Mouse (Mus musculus) spleen, postnatal 14 days (tissue): ENCODE data around the gene Sparc.

Source experiments
- DNase-seq, 2 experiments: peaks; one replicate each; pipeline ENCODE4 v3.0.0; 2021 to 2022; ENCODE audit warnings: low spot score in 2 of 2

The Sparc gene

DNA sequence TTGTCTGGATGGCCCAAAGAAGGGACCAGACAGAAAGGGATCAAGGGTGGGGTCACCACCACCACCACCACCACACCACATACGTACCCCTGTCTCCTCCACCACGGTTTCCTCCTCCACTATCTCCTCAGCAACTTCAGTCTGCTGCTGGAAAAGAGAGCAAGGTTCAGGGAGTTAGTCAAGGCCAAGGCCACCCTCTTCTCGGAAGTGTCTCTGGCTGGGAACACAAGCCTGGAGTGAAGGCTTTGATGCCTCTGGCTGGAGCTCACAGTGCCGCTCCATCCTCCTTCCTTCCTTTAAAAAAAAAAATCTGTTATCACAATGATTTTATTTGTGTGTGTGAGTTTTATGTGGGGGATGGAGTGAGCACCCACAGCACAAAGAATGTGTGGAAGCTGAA is 15.8 kb downstream of the Sparc start:
- no peak for DNase-seq

DNA sequence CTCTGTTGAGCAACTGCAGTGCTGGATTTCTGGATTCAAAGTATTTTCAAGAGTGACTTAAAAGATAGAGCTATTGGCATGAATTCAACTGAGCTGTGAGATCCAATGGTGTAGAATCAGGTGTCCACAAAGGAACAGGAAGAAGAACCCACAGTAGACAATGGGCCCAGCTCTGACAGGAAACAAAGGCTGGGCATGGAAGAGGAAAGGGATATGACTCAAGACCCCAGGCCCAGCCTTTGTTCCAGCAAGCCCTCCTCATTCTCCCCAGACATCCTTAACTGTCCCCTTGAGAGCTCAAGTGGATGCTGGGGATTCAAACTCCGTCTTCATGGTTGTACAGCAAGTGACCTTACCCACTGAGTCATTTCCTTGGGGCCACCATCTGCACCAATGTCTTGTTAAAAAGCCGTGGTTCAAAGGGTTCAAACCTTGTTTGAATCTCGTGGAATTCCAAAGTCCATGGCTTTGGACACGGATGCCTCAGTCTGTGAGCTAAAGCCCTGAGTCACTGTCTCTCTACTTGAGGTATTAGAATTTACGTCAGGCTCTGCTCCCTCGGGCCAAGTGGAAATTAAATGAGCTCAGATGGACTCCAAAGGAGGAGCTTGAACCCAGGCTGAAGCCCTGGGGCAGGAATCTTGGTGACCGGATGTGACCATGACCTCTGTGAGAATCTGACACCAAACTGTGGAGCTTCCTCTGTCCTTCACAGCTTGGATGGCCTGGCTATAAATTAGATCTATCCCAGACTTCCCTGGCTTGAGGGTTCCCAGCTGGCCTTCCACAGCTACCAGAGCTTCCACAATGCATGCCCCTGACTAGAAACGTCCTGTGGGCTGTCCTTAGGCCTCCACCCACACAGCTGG is 17.1 kb downstream of the Sparc start:
- DNase-seq: no peak

DNA sequence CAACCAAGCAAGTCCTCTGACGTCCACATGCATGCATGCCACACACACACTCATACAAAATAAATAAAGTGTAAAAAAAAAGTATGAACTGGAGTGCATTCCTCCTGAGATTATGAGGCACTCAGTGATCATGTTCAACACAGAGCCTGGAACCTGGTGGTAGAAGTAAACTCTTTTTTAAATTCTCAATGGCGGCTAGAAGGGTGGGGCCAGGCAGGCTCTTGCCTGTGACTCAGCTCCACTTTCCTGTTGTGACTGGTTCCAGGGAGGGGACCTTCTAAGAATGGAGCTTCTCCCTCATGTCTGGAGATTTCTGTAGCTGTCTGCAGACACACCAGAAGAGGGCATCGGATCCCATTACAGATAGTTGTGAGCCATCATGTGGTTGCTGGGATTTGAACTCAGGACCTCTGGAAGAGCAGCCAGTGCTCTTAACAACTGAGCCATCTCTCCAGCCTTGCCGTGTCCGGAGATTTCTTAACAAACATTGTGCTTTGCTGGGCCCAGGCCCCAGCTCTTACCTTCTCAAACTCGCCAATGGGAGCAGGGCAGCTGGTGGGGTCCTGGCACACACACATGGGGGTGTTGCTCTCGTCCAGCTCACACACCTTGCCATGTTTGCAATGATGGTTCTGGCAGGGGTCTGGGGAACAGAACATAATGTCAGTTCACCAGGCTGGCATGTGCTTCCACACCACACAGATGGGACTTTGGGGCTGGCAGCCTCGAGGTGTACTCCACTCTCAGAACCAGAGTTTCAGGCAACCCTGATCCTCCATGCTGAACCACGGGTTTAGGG is 18.1 kb downstream of the Sparc start:
- DNase-seq: no peak

DNA sequence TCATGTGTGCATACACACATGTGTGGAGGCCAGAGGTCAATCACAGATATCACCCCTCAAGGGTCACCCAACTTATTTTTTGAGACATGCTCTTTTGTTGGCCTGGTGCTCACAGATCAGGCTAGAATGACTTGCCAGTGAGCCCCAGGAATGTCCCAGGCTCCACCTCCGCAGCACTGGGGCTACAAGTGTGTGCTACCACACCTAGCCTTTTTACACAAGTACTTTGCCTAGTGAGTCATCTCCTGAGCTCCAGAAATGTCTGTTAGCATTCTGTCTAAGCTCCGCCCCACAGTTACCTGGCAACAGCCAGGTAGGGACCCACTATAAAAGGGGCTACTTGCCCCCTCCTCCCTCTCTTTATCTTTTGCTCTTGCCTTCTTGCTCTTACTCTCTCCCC is 22.1 kb downstream of the Sparc start:
- DNase-seq: no peak

DNA sequence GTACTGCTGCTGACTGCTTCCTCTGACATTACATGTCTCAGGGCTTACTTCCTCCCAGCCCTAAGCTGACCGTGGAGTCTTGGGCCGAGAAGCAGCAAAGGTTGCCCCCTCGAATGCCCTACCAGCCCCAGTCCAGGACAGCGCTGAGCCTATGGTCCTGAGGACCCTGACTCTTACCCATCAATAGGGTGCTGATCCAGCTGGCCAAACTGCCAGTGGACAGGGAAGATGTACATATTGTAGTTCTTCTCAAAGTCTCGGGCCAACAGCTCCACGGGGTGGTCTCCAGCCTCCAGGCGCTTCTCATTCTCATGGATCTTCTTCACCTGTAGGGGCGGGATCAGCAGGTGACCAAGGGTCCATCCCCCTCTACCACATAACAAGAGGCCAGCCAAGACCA is 24.6 kb downstream of the Sparc start:
- no peak for DNase-seq

DNA sequence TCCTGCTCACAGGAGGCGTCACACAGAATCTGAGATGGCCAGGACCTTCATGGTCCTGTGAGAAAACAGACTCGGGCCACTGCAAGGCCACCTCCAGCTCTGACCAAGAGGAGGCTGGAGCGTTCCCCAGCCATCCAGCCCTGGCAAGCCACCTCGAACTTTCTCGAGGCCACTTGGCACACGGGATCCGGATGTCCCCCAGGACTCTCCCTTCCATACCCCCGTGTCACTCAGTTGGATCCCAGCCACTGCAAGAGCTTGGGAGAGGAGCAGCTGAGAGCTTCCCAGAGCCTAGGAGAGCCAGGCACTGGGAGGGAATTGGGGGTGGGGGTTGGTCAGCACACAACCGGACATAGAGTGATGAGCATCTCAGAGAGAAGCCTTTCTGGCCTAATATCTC is 25.5 kb downstream of the Sparc start:
- DNase-seq: no peak

DNA sequence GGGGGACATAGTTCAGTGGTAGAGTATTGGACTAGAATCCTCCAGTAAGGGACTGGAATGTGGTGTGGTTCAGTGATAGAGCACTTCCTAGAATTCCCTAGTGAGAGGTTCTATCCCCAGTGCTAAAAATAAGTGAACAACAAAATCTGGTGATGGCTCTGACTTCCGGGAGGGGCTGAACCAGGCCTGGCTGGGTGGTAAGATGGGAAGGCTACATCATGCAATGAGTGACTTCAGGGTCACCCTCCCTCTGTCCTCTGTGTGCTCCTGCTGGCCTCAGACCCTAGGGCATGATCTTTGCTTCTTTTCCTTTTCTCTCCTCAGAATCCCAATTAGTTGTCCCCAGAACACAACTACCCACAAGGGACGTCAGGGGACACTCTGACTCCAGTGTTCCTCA is 25.9 kb downstream of the Sparc start:
- no peak for DNase-seq

DNA sequence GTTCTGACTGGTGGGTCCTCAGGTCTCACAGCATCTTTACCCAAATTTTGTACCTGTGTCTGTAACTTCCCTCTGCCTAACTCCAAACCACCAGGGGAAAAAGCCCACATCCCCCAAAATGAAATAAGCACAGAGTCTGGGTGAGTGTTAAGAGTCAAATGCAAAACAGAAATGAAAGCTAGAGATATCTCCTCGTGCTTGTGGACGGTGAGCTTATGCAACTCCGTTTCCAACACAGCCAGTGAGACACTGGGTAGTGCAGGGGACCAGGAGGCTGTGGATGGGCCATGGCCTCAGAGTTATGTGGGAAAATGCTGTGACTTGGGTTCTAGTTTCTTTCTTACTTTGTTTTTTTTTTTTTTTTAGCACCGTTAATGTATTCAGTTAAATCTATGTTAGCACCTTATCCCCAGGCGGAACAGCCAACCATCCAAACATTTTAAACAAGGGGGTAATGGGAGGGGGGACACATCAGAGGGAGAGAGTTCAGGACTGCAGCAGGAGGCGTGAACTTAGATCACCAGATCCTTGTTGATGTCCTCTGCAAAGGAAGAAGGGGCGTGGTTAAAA is 27.8 kb downstream of the Sparc start:
- no peak for DNase-seq

DNA sequence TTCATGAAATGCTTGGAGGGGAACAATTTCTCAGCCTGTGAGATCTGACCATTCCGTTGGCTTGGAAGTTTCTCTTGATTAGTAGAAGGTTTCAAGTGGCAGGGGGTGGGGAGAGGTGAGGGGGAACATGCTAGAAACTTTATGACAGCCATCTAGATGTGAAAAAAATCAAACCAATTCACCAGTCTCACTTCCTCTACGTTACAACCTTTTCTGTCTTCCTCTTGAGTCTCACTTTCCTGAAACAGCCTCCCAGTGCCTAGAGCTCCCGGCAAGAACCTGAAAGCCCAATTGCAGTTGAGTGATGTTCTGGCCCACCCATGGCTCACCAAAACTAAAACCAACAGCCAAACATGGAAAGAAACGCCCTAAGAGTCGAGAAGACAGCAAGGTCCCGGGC is 28.4 kb downstream of the Sparc start:
- no peak for DNase-seq

DNA sequence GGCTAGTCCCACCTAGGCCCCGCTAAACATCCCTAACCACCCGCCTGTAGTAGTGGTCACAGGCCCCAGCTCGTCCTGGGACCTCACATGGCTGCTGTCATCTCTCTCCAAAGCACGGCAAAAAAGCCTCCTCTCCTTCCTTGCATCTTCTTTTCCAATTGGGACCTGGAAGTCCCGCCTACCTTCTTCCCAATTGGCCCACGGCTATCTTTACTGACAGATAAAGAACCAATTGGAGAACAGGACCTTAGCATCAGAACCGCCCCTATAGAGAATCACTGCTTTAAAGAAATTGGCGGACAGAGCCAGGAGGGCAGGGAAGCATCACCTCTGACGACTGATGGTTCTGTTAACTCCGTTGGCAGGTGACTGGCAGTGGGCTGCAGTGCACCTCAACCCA is 30.5 kb downstream of the Sparc start:
- no peak for DNase-seq

DNA sequence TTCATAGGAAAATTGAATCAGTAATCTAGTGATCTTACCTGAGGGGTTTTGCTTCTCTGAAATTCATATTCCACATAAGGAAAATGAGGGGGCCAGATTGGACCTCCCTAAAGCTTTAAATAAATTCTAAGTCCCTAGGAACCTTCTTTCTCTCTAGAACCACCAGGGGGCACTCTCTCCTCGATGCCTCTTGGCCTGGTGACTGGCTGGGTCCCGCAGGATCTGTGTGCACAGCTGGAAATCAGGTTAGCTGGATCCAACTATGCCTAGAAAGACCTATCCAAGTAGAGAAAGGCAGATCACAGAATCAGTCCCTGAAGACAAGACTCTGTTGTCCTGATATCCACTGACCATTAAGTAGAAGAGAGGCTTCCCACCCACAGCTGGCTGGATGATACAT is 33.2 kb downstream of the Sparc start:
- no peak for DNase-seq

DNA sequence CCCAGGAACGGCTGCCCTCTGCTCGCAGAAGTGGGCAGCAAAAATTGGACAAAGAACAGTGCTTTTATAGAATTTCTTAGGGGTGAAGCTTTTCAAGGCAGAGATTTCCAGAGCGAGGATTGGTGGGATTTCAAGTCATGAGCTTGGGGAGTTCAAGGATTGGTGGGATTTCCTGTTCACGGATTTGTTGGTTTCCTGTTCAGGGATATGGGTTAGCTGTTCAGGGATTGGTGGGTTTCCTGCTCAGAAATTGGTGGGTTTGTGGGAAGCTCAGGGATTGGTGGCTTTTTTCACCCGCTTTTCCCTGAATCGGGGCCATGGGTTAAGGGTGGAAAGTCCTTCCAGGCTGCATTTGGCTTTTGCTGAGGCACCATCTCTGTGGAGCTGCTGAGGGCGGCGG is 35.4 kb downstream of the Sparc start:
- DNase-seq: no peak

DNA sequence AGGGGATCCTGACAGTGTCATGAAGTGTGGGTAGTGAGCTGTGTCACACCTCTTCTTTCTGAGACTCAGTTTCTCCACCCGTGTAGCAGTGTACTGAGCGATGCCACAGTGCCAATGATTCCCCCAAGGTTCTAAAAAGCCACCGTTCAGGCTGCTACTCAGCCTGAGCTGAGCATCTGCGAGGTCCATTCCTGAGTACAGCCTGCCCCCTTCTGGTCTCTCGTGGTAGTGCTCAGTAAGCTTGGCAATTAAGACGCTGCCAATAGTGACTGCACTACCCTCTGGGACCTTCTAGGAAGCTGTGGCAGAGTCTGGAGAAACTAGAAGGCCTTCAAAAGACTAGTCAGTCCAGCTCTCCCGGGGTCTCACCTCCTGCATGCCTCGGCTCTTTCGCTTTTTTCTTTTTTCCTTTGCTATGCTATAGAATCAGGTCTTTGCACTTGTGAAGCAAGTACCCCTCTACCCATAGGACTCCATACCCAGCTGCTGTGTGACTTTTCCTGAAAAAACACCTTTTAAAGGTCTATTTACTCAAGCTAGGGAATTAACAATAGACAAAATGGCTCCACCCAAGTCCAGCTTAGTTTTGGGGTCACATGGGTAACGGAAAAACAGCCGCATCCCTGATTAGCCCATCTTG is 36.4 kb downstream of the Sparc start:
- peak; percentile 43 to 68 for DNase-seq

DNA sequence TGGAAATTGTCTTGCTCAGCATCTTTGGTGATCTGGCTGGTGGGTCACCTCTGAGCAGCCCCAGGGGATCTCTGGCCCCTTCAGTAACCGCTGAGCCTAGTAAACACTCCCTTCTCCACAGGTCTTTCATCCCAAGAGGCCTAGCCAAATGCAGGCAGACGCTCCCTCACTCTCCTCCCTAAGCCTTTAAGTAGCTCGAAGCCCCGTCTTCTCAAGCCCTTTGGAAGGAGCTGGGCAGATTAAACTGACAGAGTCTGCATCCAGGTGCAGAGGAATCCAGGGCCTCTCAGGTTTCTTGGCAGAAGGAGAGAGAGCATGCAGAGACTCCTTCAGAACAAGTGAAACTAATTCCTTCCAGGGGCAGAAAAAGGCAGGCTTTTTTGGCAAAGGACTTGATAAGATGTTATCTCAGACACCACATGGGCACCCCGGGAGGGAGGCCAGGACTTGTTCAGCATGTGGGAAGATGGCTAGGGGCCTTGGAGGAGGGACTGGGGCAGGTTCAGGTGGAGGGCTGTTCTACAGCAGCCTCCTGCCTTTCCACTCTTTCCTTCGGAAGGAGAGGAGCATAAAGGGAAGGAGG is 39.4 kb downstream of the Sparc start:
- DNase-seq: no peak

DNA sequence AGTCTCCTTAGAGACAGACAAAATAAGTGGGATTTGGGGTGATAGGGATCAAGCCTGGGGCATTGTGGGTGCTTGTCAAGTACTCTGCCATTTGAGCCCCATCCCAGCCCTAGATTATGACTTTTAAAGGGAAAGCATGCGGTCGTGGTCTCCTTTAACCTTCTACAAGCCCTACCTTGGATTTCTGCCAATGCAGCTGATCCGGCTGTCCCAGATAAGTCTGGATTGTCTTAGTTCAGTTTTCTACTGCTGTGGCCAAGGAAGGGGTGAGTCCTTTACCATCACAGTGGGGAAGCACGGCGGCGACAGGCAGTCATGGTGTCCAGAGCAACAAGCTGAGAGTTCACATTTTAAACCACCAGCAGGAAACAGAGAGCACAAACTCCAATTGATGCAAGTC is 42.1 kb downstream of the Sparc start:
- DNase-seq: no peak

DNA sequence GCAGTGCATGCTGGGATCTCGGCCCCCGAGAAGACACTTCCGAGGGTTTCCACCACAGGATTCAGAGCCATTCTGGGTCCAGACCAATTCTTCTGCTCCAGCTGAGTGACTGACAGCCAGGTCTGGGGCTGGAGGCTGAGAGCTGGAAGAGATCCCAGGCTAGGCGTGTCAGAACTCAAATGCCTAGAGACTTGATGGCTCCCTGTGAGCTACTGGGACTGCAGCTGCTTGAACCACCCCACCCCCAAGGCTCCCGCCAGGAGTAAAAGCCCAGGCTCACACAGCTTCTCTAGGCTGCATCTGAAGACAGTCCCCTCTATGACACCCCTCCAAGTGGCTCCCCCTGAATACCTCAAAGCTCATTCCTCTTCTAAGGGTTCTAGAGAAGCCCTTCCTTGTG is 44.6 kb downstream of the Sparc start:
- DNase-seq: no peak

DNA sequence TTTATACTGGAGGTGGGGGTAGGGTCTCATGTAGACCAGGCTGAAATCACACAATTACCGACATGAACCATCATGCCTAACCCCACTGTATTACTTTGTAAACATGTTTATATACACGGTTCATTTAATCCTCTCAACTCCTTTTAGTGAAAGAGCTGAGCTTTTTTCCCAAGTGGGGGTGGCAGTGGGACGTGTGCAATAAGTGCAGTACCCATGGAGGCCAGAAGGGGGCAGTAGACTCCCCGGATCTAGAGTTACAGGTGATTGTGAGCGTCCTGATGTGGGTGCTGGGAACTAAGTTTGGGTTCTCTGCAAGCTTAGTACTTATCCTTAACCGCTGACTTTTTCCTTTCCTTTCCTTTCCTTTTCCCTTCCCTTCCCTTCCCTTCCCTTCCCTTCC is 49.1 kb downstream of the Sparc start:
- peak in 1 of 2 experiments; percentile 11 for DNase-seq

DNA sequence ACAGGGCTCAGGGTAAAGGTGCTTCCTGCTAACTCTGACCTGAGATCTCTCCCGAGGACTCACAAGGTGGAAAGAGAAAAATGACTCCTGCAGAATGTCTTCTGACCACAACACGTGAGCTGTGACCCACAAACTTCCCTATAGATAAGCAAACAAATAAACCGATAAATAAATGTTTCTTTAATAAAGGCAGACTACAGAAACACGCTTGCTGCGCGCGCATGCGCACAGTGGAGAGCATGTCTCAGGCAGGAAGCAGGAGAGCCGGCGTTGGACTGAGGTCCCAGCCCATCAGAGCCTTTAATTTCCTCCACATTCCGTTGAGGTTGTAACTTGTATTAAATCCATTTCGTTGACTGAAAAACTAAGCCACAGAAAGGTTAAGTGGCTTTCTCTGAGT is 49.6 kb downstream of the Sparc start:
- DNase-seq: no peak

DNA sequence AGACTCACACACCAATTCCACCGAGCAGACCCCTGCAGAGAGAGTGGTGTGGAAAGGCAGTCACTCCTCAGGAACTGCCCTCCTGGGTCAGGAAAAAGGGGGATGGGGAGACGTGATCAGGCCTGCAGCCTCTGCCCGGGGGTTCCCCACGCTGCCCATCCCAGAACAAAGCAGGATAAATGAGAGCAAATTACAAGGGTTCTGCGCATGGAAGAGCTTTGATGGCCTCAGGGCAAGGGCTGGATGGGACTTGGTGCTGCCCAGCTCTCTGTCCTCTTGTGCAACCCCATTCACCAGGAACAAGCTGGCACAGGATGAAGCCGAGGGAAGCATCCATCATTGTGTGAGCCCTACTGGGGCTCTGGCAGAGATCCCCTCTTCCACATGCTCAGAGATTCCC is 51.0 kb downstream of the Sparc start:
- DNase-seq: no peak

DNA sequence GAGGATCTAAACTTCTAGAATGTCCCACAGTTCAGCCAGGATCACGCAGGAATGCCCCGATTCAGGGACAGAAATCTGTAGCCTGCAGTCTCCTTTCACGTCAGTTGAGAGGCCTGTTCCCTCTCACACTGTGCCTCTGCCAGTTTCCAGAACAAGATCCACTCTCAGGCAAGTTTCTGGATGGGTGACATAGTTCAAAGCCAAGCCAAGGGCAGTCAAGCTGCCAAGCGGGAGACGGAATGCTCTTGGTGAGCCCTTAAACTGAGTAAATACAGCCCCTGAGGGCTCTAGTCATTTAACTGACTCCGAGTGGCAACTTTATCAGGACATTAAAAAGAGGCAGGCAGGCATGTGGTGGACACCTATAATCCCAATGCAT is 53.9 kb downstream of the Sparc start:
- DNase-seq: no peak

DNA sequence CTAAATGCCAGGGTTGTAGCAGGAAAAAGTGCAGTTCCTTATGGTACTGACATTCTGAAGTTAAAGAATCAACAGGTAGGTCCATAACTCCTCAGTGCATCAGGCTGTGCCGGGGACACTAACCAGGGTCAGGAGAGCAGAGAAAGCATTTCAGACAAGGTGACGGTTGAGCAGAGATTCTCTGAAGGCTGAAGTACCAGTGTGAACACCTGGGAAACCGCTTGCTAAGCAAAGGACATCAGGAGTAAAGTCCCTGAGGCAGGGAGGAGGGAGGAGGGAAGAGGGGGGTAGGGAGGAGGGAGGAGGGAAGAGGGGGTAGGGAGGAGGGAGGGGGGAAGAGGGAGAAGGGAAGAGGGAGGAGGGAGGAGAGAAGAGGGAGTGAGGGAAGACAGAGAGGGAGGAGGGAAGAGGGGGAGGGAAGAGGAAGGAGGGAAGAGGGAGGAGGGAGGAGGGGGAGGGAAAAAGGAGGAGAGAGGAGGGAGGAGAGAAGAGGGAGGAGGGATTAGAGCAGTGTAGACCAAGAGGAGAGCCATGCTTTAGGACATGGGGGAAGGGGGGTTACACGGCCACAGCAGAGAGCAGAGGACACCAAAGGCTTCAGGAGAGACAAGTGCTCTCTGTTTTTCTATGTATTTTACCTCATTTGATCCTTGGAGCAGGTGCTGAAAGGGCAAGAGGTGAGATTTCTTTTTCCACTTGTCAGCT is 54.4 kb downstream of the Sparc start:
- DNase-seq: no peak
